Mouse (Mus musculus): ENCODE results near the gene Atp11a.
A peak's percentile ranks its signal among the peaks of the same experiment; 100 is the strongest.

The Atp11a gene

GRCm38 (mm10) chr8:12756391-12757157 is at the start of gene Atp11a:
TSS of gene Atp11a (plus strand) at chr8:12757014.
- DNase-seq (ENCODE audit: low read depth, low spot score): peak; percentile 45

DNA sequence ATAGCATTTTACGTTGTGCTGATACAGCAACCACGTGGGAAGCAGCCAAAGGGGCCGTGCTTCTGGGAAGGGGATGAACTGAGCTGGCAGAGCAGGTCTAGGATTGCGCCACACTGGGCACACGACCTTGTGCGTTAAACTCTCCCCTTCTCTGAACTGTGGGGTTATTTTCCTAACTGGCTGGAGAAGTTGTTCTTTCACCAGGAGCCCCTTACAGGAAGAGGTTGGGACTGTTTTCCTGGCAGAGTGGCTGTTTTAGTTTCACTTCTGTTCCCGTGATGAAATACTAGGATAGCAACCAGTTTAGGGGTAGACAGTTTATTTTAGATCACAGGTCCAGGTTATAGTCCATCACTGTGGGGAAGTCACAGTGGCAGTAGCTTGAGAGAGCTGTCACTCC is 45.2 kb upstream of the Atp11a start:
- DNase-seq (ENCODE audit: low read depth, low spot score): no peak

DNA sequence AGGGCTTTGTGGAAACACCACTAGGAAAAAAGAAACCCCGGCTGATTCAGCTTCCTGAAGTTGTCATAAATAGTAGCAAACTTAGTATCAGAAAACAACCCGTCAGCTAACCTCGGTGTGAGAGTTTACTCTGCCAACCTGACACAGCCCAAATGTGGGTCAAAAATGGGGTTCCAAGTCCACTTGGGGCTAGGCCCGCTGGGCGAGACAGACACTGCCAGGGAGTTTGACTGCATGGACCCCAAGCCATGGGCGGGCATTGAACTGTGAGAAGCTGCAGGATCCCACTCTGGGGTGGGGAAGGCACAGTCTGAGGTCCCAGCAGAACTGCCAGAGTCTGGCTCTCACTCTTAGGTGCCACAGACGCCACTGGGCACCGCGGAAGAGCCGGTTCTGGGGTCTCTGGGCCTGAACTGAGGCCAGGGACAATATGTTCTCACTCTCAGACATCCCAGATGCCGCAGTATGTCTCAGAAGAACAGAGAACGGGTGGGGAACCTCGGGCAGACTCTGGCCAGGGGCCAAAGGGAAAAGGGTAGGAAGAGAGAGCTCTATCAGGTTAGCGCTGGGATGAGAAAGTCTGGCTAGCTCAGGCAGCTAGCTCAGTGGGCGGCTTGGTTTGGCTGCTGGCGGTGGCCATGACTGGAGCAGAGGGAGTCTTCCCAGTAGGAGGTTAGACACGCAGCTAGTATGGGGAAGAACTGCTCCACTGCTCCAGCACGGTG is 40.8 kb upstream of the Atp11a start:
- DNase-seq (ENCODE audit: low read depth, low spot score): no peak

- DNase-seq (ENCODE audit: low read depth, low spot score): no peak
Observed at GRCm38 (mm10) chr8:12719091-12719490, 37.7 kb upstream of the Atp11a start.

- DNase-seq (ENCODE audit: low read depth, low spot score): no peak
Observed at GRCm38 (mm10) chr8:12728644-12729043, 28.2 kb upstream of the Atp11a start.

DNA sequence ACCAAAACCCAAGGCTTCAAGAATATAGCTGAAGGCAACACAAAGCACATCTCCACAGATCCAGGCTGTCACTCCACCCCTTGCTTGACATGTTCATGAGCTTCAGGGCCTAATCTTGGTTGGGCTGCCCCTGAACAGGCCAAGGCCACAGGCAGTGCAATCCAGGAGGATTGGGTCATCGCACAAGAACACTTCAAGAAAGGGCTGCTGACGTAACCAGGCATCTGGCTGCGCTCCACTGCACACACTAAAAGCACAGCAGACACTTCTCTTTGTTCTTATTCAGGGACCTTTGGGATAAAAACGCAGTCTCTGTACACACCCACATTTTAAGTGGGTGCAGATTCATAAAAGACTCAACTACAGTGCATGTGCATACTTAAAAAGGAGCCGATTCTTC is 26.0 kb upstream of the Atp11a start:
- peak; percentile 13 for DNase-seq (ENCODE audit: low read depth, low spot score)

DNA sequence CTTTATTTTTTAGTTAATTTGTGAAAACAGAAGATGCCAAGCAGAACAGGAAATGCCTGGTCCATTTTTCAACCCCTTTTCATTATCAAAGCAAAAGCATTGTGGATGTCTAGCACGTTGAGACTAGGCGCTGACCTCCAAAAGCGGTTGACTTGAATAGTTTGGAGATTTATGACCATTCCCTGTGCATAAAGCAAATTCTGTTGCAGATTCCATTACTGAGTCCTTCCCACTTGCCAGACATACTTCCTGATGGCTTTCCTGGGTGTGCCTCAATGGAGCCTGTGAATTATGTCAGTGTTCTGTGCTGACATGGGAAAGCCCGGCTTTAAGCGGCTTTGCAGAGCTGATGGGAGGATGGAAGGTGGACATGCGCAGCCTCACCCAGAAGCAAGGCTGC is 24.4 kb upstream of the Atp11a start:
- DNase-seq (ENCODE audit: low read depth, low spot score): no peak

- no peak for DNase-seq (ENCODE audit: low read depth, low spot score)
Observed at GRCm38 (mm10) chr8:12739113-12739512, 17.7 kb upstream of the Atp11a start.

- DNase-seq (ENCODE audit: low read depth, low spot score): no peak
Observed at GRCm38 (mm10) chr8:12743390-12743789, 13.4 kb upstream of the Atp11a start.

DNA sequence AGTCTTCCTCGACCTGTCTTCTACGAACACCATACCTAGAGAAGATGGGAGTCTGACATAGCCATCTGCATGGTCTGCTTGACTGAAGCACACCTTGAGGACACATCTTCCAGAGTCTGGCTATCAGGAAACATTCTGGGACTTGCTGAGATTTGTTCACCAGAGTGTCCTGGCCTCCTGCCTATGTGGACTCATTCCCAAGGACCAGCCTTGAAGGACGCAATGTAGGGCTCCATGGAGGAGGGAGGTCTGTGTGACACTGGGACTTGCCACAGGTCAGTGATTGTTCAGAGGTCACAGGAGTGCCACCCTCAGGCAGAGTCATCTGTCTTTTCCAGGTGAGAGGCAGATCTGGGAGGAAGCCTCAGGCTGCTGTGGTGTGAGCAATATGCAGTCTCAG is 8.6 kb upstream of the Atp11a start:
- no peak for DNase-seq (ENCODE audit: low read depth, low spot score)

DNA sequence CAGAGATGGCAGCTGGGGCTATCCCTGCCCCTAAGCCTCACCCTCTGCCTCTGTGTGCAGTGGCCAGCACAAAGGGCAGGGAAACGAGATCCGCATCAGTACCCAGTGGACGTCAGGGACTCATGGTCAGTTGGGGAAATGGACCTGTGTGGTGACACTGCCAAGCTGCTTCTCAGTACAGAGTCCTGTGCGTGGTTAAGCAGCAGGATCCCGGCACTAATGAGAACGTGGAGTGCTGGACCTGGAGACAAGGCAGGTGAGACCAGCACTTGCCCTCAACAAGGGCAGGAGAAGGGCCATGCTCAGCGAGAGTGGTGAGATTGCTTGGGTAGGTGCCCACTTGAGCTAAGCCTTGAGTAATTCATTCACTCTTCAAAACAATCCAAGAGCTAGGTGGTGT is 7.7 kb upstream of the Atp11a start:
- no peak for DNase-seq (ENCODE audit: low read depth, low spot score)

DNA sequence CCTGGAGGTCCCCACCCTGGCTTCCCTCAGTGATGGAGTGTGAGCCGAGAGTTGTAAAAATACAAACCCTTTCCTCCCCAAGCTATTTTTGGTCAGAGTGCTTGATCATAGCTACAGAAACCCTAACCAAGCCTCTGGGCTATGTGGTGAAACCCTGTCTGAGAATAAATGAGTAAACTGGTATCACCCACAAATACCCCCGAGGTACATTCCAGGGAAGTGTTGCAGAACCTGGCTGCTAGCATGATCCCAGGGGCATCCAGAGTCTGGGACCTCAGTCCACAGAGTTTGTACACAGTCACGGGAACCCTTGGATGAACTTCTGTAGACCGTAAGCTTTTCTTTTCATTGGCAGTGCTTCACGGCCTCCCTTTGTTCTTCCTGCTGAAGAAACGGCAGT is 3.8 kb upstream of the Atp11a start:
- DNase-seq (ENCODE audit: low read depth, low spot score): peak; percentile 61

- peak; percentile 15 for DNase-seq (ENCODE audit: low read depth, low spot score)
Observed at GRCm38 (mm10) chr8:12754115-12754514, 2.7 kb upstream of the Atp11a start.

GRCm38 (mm10) chr8:12755312-12755711 is 1.5 kb upstream of the Atp11a start:
- DNase-seq (ENCODE audit: low read depth, low spot score): peak; percentile 69

GRCm38 (mm10) chr8:12755826-12756225 is 988 bp upstream of the Atp11a start:
- peak; percentile 29 for DNase-seq (ENCODE audit: low read depth, low spot score)

- DNase-seq (ENCODE audit: low read depth, low spot score): peak; percentile 50
Observed at GRCm38 (mm10) chr8:12757231-12757940, 572 bp downstream of the Atp11a start.

DNA sequence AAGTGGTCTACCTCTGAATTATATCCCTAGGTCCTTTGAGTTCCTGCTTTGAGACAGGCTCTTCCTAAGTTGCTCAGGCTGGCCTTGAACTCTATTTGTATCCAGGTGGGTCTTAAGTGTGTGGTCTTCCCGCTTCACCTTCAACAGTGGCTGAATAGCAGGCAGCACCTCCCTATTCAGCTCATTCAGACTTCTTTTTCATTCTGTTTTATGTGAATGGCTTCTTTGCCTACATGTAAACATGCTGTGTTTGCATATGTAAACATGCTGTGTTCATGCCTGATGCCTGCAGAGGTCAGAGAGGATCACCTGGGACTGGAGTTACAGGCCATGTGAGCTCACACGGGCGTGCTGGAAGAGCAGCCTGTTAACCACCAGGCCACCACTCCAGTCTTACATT is 3.1 kb downstream of the Atp11a start:
- no peak for DNase-seq (ENCODE audit: low read depth, low spot score)

DNA sequence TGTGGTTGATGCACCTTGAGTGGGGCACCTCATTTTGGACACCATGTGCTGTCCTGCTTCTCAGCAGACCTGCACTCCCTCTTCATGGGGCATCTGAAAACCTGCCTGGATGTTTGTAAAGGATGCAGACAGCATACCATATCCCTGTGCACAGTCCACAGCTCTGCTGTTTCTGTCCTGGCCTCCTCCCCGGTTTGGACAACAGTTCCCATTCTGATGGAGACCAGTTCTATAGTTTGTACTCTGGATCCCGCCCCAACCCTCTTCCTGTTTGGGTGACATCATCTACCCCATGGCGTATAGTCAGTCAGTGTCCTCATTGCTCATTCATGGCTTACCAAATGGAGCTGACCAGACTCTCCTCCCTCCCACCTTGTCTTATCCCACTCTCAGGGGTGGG is 5.1 kb downstream of the Atp11a start:
- no peak for DNase-seq (ENCODE audit: low read depth, low spot score)

DNA sequence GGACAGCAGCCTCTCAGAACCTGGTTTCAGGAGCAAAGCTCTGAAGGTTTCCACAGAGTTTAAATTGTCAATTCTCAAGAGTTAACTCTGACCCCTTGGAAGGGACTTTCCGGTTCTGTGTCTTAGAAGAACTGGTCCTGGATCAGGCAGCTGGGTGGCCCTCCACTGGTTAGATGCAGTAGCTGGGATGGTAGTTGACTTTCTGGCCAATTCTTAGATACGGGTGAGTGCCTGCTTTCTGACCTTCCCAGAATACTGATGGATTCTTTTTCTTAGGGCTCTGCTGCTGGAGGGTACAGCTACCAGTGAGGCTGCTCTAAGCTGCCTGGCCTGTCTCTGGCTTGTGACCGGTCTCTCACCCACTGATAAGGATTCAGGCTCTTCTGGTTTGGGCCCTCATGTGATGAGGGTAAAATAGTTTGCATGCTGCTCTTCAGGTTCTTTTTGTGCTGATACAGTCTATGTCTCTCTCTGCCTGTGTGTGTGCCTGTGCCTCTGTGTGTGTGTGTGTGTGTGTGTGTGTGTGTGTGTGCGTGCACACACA is 6.8 kb downstream of the Atp11a start:
- DNase-seq (ENCODE audit: low read depth, low spot score): no peak

DNA sequence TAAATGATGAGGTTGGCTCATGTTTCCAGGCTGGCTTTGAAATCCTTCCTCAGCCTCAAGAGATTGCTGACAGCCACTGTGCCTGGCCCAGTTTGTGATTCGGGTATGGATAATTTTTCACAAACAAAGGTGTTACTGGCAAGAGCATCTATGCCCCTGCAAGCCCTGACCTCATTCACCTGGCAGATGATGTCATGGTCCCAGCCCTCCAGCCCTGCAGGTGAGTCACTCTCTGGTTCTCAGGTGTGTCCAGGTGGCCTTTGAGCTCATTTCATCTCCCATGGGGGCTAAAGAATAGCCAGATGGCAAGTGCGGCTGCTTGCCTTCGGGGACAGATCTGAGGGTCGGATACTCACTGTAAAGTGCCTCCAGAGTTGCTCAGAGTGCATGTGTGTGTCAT is 8.2 kb downstream of the Atp11a start:
- DNase-seq (ENCODE audit: low read depth, low spot score): no peak

GRCm38 (mm10) chr8:12767176-12767575 is 10.4 kb downstream of the Atp11a start:
- DNase-seq (ENCODE audit: low read depth, low spot score): no peak

DNA sequence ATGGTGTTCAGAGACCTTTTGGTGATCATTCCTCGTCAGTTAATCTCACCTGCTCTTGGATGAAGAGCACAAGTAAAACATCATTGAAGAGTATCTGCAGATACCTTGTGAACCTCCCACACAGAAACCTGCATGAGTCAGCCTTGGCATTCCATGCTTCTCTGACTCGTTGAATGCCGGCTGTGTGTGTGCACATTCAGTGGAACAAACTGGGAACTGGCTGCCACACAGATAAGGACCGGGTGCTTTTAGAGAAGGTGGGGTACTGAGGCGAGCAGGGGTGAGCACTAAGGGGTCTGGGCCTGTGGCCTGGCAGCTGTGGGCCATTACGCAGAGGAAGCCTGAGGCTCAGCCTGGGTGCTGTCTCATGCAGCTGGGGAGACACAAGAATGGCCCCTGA is 11.9 kb downstream of the Atp11a start:
- peak; percentile 75 for DNase-seq (ENCODE audit: low read depth, low spot score)

Measured in 3T3-L1 (cell line).